Mouse (Mus musculus) heart, postnatal 10 days (tissue): ENCODE measurements around the gene Chid1. TPM values are rescaled to one million over a fixed set of nuclear protein-coding genes. Genes with fewer than 3 reads are reported as not detected.
A peak's percentile ranks its signal among the peaks of the same experiment; 100 is the strongest.

Experiments used
- DNase-seq, 2 experiments: peaks; one replicate each; pipeline ENCODE4 v3.0.0; 2021
- intact Hi-C: fragments of 180-260 bp; cut with DNase I; formaldehyde crosslinking; loops from one replicate; pipeline ENCODE4 v1.15.1; 2025
- total RNA-seq, 2 experiments: library from RNA; stranded (reverse); gene quantifications; 2 replicates each; pipeline ENCODE4 v1.2.3; 2021

Chid1 gene
- total RNA-seq, result 10 to 100 TPM; 32.7 to 37.3 TPM

GRCm38 (mm10) chr7:141539556-141540311 lies at the start of gene Chid1:
Chid1 (minus strand) TSS chr7:141539857.
- intact Hi-C loops, result loop anchor here (5.0 kb wide), 1 partner anchor 73 kb away; no protein-coding TSS in a partner anchor
- peak; percentile 99 to 100 for DNase-seq

- DNase-seq, result no peak
- intact Hi-C loops, result no loop called here
These were observed 49.2 kb upstream of the Chid1 start for GRCm38 (mm10) chr7:141588890-141589289.

DNA sequence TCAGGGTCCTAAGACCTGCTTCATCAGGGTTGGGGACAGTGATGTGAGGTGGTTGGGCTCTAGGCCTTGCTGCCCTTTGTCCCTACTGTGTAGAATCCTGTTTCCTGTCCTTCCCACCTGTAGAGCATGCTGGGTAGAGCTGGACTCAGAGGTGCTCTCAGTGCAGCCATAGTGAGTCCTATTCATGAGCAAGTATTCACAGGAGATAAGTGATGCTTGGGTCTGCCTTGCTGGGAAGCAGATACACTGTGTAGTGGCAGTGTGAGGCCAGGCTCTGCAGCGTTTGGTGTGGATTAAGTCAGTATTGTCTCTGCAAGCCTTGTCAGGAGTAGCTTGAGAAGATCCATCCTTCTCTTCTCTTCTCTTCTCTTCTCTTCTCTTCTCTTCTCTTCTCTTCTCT lies 46.2 kb upstream of the Chid1 start:
- intact Hi-C loops, result no loop called here
- no peak for DNase-seq

- intact Hi-C loops, result no loop called here
- DNase-seq, result no peak
These were observed 45.6 kb upstream of the Chid1 start for GRCm38 (mm10) chr7:141585288-141585687.

DNA sequence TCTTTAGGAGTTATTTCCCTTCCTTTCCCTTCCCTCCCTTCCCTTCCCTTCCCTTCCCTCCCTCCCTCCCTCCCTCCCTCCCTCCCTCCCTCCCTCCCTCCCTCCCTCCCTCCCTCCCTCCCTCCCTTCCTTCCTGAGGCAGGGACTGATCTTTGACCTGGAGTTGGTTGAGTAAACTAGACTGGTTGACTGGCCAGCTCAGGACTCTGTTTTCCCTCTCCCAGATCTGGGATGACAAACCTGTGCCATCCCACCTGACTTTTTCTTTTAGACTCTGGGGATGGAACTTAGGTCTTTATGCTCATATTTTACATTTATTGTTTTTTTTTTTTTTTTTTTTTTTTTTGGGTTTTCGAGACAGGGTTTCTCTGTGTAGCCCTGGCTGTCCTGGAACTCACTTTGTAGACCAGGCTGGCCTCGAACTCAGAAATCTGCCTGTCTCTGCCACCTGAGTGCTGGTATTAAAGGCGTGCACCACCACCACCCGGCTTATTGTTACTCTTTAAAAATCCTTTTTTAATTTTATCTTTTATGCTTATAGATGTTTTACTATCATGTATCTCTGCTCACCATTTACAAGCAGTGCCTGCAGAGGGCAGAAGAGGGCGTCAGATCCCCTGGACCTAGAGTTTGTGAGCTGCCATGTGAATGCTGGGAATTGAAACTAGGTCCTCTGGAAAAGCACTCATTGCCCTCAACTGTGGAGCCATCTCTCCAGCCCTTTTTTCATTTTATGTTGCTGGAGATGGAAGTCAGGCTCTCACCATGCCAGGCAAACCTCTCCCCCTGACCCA lies 44.6 kb upstream of the Chid1 start:
- DNase-seq, result no peak
- intact Hi-C loops, result no loop called here

GRCm38 (mm10) chr7:141581323-141581722 lies 41.7 kb upstream of the Chid1 start:
- intact Hi-C loops, result no loop called here
- no peak for DNase-seq

DNA sequence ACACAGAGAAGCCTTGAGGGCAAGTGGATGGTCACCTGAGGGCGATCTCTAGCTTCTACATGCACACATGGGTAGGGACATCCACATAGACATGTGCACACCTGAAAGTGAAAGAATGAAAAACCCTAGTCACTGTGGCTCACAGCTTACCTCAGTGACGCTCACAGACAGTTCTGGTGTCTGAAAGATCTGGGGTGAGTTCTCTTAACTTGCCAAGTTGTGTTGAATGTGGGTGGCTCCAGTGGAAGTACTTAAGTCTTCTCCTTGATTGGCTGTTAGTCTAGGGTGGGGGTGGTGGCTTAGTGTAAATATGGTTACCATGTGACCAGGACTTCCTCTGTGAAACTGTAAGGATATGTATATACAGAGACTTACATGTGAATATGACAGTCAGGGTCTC lies 39.3 kb upstream of the Chid1 start:
- intact Hi-C loops, result no loop called here
- no peak for DNase-seq

DNA sequence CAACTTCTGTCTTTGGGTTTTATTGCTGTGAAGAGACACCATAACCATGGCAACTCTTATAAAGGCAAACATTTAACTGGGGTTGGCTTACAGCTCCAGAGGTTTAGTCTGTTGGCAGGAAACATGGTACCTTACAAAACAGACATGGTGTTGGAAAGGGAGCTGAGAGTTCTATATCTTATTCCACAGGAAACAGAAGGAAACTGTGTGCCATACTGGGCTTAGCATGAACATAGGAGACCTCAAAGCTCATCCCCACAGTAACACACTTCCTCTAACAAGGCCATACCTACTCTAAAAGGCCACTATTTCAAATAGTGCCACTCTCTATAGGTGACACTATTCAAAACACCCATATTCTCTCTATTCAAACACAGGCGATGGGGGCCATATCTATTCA lies 38.9 kb upstream of the Chid1 start:
- intact Hi-C loops, result no loop called here
- DNase-seq, result no peak

- intact Hi-C loops, result no loop called here
- no peak for DNase-seq
These were observed 38.1 kb upstream of the Chid1 start for GRCm38 (mm10) chr7:141577801-141578200.

- intact Hi-C loops, result no loop called here
These were observed 35.8 kb upstream of the Chid1 start for GRCm38 (mm10) chr7:141575481-141575880.

DNA sequence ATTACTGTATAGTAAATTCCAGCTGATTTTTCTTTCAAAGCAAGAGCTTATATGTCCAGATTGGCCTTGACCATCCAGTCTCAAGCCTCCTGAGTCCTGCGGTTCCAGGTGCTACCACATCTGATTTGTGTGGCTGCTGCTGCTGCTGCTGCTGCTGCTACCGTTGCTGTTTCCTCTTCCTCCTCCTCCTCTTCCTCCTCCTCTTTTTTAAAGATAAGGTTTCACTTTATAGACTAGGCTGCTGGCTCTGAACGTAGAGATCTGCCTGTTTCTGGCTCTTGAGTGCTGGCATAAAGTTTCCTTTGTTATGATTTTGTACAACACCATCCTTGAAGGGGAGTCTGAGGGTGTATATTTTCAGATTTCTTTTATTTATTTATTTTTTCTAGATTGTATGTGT lies 34.4 kb upstream of the Chid1 start:
- intact Hi-C loops, result no loop called here
- no peak for DNase-seq

More at GRCm38 (mm10) chr7:141575481-141575880, 35.8 kb upstream of the Chid1 start:
- DNase-seq, result no peak

GRCm38 (mm10) chr7:141570625-141571295 lies 31.1 kb upstream of the Chid1 start:
- no peak for DNase-seq

DNA sequence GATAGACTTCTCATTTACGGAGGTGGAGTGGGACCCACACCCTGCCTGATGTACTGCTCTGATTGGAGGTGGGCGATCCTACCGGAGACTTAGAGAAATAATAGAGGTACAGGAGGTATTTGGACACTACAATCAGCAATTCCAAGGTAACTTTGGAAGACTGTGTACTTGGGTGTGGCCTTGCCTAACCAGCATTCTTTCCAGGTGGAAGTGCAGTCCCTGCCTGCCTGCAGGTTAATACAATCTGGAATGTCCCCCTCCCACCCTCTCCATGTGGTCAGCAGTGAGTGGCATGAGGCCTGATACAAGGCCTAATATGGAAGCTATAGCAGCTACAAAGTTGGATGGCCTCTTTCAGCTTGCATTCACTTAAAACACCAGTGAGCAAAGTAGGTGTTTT lies 30.3 kb upstream of the Chid1 start:
- intact Hi-C loops, result no loop called here
- DNase-seq, result no peak

More at GRCm38 (mm10) chr7:141570625-141571295, 31.1 kb upstream of the Chid1 start:
- intact Hi-C loops, result no loop called here

DNA sequence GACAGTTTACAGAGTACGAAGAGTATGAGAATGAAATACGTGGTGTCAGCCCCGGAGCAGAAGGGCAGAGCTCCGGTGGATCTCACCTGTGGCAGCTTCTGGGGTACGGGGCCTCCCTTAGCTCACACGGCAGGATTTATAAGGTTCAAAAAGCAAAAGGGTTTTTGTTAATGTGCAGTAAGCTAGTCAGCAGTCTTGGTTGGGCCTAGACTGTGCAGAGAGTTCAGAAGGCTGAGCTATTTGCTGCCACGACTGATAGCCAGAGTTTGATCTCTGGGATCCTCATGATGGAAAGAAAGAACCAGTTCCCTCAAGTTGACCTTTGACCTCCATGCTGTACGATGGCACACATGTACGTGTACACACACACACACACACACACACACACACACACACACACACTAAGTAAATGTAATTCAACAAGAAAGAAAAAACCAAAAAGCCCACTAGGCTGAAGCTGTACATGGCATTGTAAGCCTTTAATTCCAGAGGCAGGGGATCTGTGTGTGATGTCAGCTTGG lies 29.7 kb upstream of the Chid1 start:
- no peak for DNase-seq
- intact Hi-C loops, result no loop called here

GRCm38 (mm10) chr7:141566587-141566986 lies 26.9 kb upstream of the Chid1 start:
- intact Hi-C loops, result no loop called here
- no peak for DNase-seq

GRCm38 (mm10) chr7:141564561-141564960 lies 24.9 kb upstream of the Chid1 start:
- no peak for DNase-seq
- intact Hi-C loops, result no loop called here

DNA sequence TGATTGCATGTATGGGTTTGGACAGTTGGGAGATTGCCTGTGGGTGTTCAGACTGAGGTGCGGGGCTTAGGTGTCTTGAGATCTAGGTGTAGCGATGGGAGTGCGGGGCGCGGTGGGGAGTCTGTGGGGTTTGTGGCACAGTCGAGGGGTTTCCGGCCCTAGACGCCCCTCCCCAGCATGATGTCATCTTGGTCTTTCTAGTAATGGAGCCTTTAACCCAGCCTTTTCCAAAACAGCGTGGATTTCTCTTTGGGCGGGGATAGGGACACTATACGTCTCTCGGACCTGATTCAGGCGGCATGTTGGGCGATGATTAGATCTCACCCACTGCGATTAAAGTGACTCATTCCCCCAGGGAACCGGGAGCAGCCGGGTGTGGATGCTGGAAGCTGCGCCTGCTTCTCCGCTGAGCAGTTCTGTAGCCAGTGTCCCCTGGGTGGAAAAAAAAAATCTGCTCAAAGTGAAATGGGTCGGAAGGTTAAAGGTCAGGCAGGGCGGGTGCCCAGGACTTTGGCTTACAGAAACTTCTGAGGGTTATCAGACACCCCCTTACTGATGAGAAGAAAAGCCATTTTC lies 23.3 kb upstream of the Chid1 start:
- intact Hi-C loops, result no loop called here
- DNase-seq, result peak; percentile 60 to 63

DNA sequence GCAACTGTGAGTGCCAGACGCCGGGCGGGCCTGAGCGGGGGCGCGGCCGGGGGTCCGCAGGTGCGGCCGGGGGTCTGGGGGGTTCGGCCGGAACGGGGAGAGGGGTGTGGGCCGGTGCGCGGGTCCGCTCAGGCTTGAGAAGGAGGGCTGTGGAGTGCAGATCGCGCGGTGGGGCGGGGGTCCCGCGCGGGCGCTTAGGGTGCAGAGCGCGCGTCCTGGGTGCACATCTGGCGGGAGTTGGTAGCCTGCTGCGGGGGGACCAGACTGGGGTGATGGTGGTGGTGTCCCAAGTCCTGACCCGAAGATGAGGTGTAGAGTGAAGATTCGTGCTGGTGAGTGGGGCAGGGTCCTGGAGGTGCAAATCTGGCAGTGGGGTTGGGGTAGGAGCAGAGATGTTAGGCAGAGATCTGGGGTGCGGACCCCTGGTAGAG lies 22.8 kb upstream of the Chid1 start:
- peak in 1 of 2 experiments; percentile 52 for DNase-seq

GRCm38 (mm10) chr7:141561682-141562391 lies 22.2 kb upstream of the Chid1 start, which contains the start of gene Ap2a2:
Ap2a2 (plus strand) TSS chr7:141562173.
- intact Hi-C loops, result no loop called here
- DNase-seq, result peak; percentile 92

More for the DNA sequence above, 22.8 kb upstream of the Chid1 start:
- intact Hi-C loops, result no loop called here

GRCm38 (mm10) chr7:141560471-141560870 lies 20.8 kb upstream of the Chid1 start:
- intact Hi-C loops, result no loop called here
- no peak for DNase-seq
